Mouse (Mus musculus) forebrain, embryonic 11.5 days (tissue): ENCODE data around the gene Arid5a. TPM values are rescaled to one million over a fixed set of nuclear protein-coding genes. Genes with fewer than 3 reads are reported as not detected.
A peak's percentile ranks its signal among the peaks of the same experiment; 100 is the strongest.

Source experiments
- ATAC-seq: fragments of 200-750 bp; cut with Nextera tagmentation; replicated peaks from 2 replicates; pipeline ENCODE4 v1.8.0; 2017; ENCODE audit warnings: moderate TSS enrichment; ENCODE audit not compliant: low FRiP score
- DNase-seq: peaks from one replicate; pipeline ENCODE4 v3.0.0-alpha.2; 2017; ENCODE audit warnings: low spot score
- H3K27ac ChIP-seq: fragments of 300-500 bp; sonication (generic); 2 replicates; pipeline ENCODE4 v1.5.1; 2014; ENCODE audit warnings: low read depth, low read length
- H3K27me3 ChIP-seq: fragments of 300-500 bp; sonication (generic); 2 replicates; pipeline ENCODE4 v1.6.1; 2014; ENCODE audit warnings: mild to moderate bottlenecking, low read length, mixed read lengths; ENCODE audit not compliant: control insufficient read depth, insufficient read depth
- H3K36me3 ChIP-seq: fragments of 300-500 bp; sonication (generic); 2 replicates; pipeline ENCODE4 v1.6.1; 2014; ENCODE audit warnings: mild to moderate bottlenecking, low read length, moderate library complexity, mixed read lengths; ENCODE audit not compliant: control insufficient read depth, insufficient read depth
- H3K4me1 ChIP-seq: fragments of 300-500 bp; sonication (generic); replicated peaks from 2 replicates; pipeline ENCODE4 v1.6.1; 2014; ENCODE audit warnings: low read length, mixed read lengths; ENCODE audit not compliant: control insufficient read depth, insufficient read depth
- H3K4me2 ChIP-seq: fragments of 300-500 bp; sonication (generic); 2 replicates; pipeline ENCODE4 v1.6.1; 2014; ENCODE audit warnings: low read depth, mild to moderate bottlenecking, low read length, moderate library complexity, mixed read lengths; ENCODE audit not compliant: severe bottlenecking
- H3K4me3 ChIP-seq: fragments of 300-500 bp; sonication (generic); 2 replicates; pipeline ENCODE4 v1.5.1; 2014; ENCODE audit warnings: low read depth, low read length
- H3K9ac ChIP-seq: fragments of 300-500 bp; sonication (generic); 2 replicates; pipeline ENCODE4 v1.6.1; 2014; ENCODE audit warnings: low read length
- H3K9me3 ChIP-seq: fragments of 300-500 bp; sonication (generic); 2 replicates; pipeline ENCODE4 v1.6.1; 2016; ENCODE audit warnings: low read length, mixed read lengths; ENCODE audit not compliant: control insufficient read depth
- WGBS: fragments of 180-500 bp; shearing (Covaris S2); extraction: QIAGEN DNeasy Blood & Tissue Kit; methylation state at CpG from one replicate; pipeline ENCODE4 v1.1.7; 2014; 5-methylcytosine and 5-hydroxymethylcytosine counted together
- polyA plus RNA-seq: library from polyadenylated mRNA; unstranded; fragments of >200 nt; fragmentation: Nextera tagmentation; extraction: Ambion mirVana; gene quantifications from 2 replicates; pipeline ENCODE4 v1.2.1, GENCODE M21; 2014

Arid5a gene
- polyA plus RNA-seq, 1 experiment from 2014 or later = 3.3 TPM

- DNase-seq = no peak
- Histone ChIP-seq H3K27me3 (peaks cover 4% of the 10 kb centered on the region; the same call in 1 of the 2 replicates), H3K36me3 (no peaks in the 10 kb centered on the region), H3K9ac (no peak overlapping the region), H3K27ac (no peak overlapping the region), H3K4me2 (no peak overlapping the region), H3K4me3 (no peak overlapping the region), H3K4me1 (peaks cover 3% of the 10 kb centered on the region; the same call in 1 of the 2 replicates), H3K9me3 (no peaks in the 10 kb centered on the region)
- ATAC-seq = no peak
- 45% methylated on average over 54 of the region's 54 CpGs for WGBS
Observed at GRCm38 (mm10) chr1:36269121-36269795, 38.3 kb upstream of the Arid5a start.

- Histone ChIP-seq H3K4me1 (peaks cover 3% of the 10 kb centered on the region; the same call in 1 of the 2 replicates), H3K27me3 (peaks cover 4% of the 10 kb centered on the region; the same call in 1 of the 2 replicates), H3K27ac (no peak overlapping the region), H3K36me3 (no peaks in the 10 kb centered on the region), H3K4me2 (no peak overlapping the region), H3K4me3 (no peak overlapping the region), H3K9me3 (no peaks in the 10 kb centered on the region), H3K9ac (no peak overlapping the region)
- 44% methylated on average over 3 of the region's 3 CpGs for WGBS
- DNase-seq (no peak), ATAC-seq (no peak)
Observed at GRCm38 (mm10) chr1:36270666-36271065, 36.9 kb upstream of the Arid5a start.

GRCm38 (mm10) chr1:36271516-36272230, 35.9 kb upstream of the Arid5a start:
- ATAC-seq (no peak), DNase-seq (no peak)
- H3K27me3 ChIP-seq = peaks cover 4% of the 10 kb centered on the region; the same call in 1 of the 2 replicates
- no peak overlapping the region for H3K4me3 ChIP-seq
- no peaks in the 10 kb centered on the region for H3K9me3 ChIP-seq
- H3K4me1 ChIP-seq = peaks cover 3% of the 10 kb centered on the region; the same call in 1 of the 2 replicates
- 75% methylated on average over 8 of the region's 8 CpGs for WGBS
- no peaks in the 10 kb centered on the region for H3K36me3 ChIP-seq
- H3K4me2 ChIP-seq = no peak overlapping the region
- no peak overlapping the region for H3K27ac ChIP-seq
- no peak overlapping the region for H3K9ac ChIP-seq

GRCm38 (mm10) chr1:36272546-36272945, 35.0 kb upstream of the Arid5a start:
- Histone ChIP-seq H3K9me3 (no peaks in the 10 kb centered on the region), H3K9ac (no peak overlapping the region), H3K27ac (no peak overlapping the region), H3K27me3 (peaks cover 4% of the 10 kb centered on the region; the same call in 1 of the 2 replicates), H3K4me2 (no peak overlapping the region), H3K4me1 (peaks cover 3% of the 10 kb centered on the region; the same call in 1 of the 2 replicates), H3K36me3 (no peaks in the 10 kb centered on the region), H3K4me3 (no peak overlapping the region)
- ATAC-seq (no peak), DNase-seq (no peak)
- 81% methylated on average over 5 of the region's 5 CpGs for WGBS

- Histone ChIP-seq H3K4me1 (peaks cover 3% of the 10 kb centered on the region; the same call in 1 of the 2 replicates), H3K27ac (no peak overlapping the region), H3K9ac (no peak overlapping the region), H3K4me3 (no peak overlapping the region), H3K36me3 (no peaks in the 10 kb centered on the region), H3K27me3 (peaks cover 4% of the 10 kb centered on the region; the same call in 1 of the 2 replicates), H3K9me3 (no peaks in the 10 kb centered on the region), H3K4me2 (no peak overlapping the region)
- DNase-seq (no peak), ATAC-seq (no peak)
- 57% methylated on average over 9 of the region's 9 CpGs for WGBS
Observed at GRCm38 (mm10) chr1:36273288-36273687, 34.2 kb upstream of the Arid5a start.

- H3K27ac ChIP-seq = no peak within 1 kb of the TSS
- H3K27me3 ChIP-seq = peaks cover under 1% of the 10 kb centered on the region; the same call in 1 of the 2 replicates
- ATAC-seq (no peak), DNase-seq (no peak)
- WGBS = 92% methylated on average over 5 of the region's 5 CpGs
- H3K4me1 ChIP-seq = no peaks in the 10 kb centered on the region
- no peak within 1 kb of the TSS for H3K4me3 ChIP-seq
- no peak within 1 kb of the TSS for H3K4me2 ChIP-seq
- H3K9me3 ChIP-seq = no peaks in the 10 kb centered on the region
- no peaks in the 10 kb centered on the region for H3K36me3 ChIP-seq
- no peak within 1 kb of the TSS for H3K9ac ChIP-seq
Observed at GRCm38 (mm10) chr1:36274455-36274854, 33.1 kb upstream of the Arid5a start, which contains the start of gene Neurl3. Gene Neurl3 (minus strand): TSS chr1:36274679.

GRCm38 (mm10) chr1:36275635-36276389, 31.7 kb upstream of the Arid5a start:
- Histone ChIP-seq H3K9me3 (no peaks in the 10 kb centered on the region), H3K4me2 (no peak overlapping the region), H3K27me3 (no peaks in the 10 kb centered on the region), H3K4me3 (no peak overlapping the region), H3K27ac (no peak overlapping the region), H3K4me1 (no peaks in the 10 kb centered on the region), H3K36me3 (no peaks in the 10 kb centered on the region), H3K9ac (no peak overlapping the region)
- WGBS = 80% methylated on average over 13 of the region's 13 CpGs
- ATAC-seq (no peak), DNase-seq (no peak)

GRCm38 (mm10) chr1:36277267-36278060, 30.1 kb upstream of the Arid5a start:
- H3K4me1 ChIP-seq = no peaks in the 10 kb centered on the region
- H3K4me2 ChIP-seq = no peak overlapping the region
- 20% methylated on average over 7 of the region's 7 CpGs for WGBS
- H3K9ac ChIP-seq = no peak overlapping the region
- H3K27ac ChIP-seq = no peak overlapping the region
- peak; percentile 89 for DNase-seq
- ATAC-seq = no peak
- no peaks in the 10 kb centered on the region for H3K27me3 ChIP-seq
- no peaks in the 10 kb centered on the region for H3K9me3 ChIP-seq
- H3K4me3 ChIP-seq = no peak overlapping the region
- H3K36me3 ChIP-seq = no peaks in the 10 kb centered on the region
